Mouse (Mus musculus): ENCODE measurements around the gene Mllt3. TPM values are rescaled to one million over a fixed set of nuclear protein-coding genes. Genes with fewer than 3 reads are reported as not detected.
"Not testable (repeated sequence)": the region's sequence is repeated elsewhere in the genome, so short reads cannot be mapped to it uniquely, and the experiment has no call there.

Gene Mllt3
- total and polyA plus RNA-seq, 3 experiments, result 3.0 to 30.0 (median 24.7) TPM

GRCm38 (mm10) chr4:88012774-88013173 is 20.4 kb downstream of the Mllt3 start:
- no peak for DNase-seq

GRCm38 (mm10) chr4:88011870-88012572 is 21.1 kb downstream of the Mllt3 start:
- no peak for DNase-seq

- no peak for DNase-seq
Observed at GRCm38 (mm10) chr4:88010441-88010840, 22.7 kb downstream of the Mllt3 start.

- no peak for DNase-seq
Observed at GRCm38 (mm10) chr4:88005801-88006200, 27.4 kb downstream of the Mllt3 start.

- DNase-seq, result no peak
Observed at GRCm38 (mm10) chr4:88003159-88003948, 29.8 kb downstream of the Mllt3 start.

GRCm38 (mm10) chr4:87991710-87992109 is 41.5 kb downstream of the Mllt3 start:
- no peak for DNase-seq

- DNase-seq, result no peak
Observed at GRCm38 (mm10) chr4:87990940-87991339, 42.2 kb downstream of the Mllt3 start.

- peak; percentile 21 for DNase-seq
Observed at GRCm38 (mm10) chr4:87985281-87985680, 47.9 kb downstream of the Mllt3 start.

- peak; percentile 79 for DNase-seq
Observed at GRCm38 (mm10) chr4:87984589-87984988, 48.6 kb downstream of the Mllt3 start.

- no peak for DNase-seq
Observed at GRCm38 (mm10) chr4:87984091-87984490, 49.1 kb downstream of the Mllt3 start.

- no peak for DNase-seq
Observed at GRCm38 (mm10) chr4:87982578-87982977, 50.6 kb downstream of the Mllt3 start.

GRCm38 (mm10) chr4:87977820-87978448 is 55.2 kb downstream of the Mllt3 start:
- DNase-seq, result no peak

GRCm38 (mm10) chr4:87965836-87966235 is 67.3 kb downstream of the Mllt3 start:
- no peak for DNase-seq

- DNase-seq, result not testable (repeated sequence)
Observed at GRCm38 (mm10) chr4:87964890-87965289, 68.3 kb downstream of the Mllt3 start.

- no peak for DNase-seq
Observed at GRCm38 (mm10) chr4:87963773-87964076, 69.4 kb downstream of the Mllt3 start.

- DNase-seq, result no peak
Observed at GRCm38 (mm10) chr4:87963055-87963772, 70.0 kb downstream of the Mllt3 start.

- no peak for DNase-seq
Observed at GRCm38 (mm10) chr4:87961872-87962271, 71.3 kb downstream of the Mllt3 start.

- no peak for DNase-seq
Observed at GRCm38 (mm10) chr4:87957852-87958251, 75.3 kb downstream of the Mllt3 start.

GRCm38 (mm10) chr4:87957198-87957597 is 76.0 kb downstream of the Mllt3 start:
- no peak for DNase-seq

GRCm38 (mm10) chr4:87955132-87955531 is 78.0 kb downstream of the Mllt3 start:
- DNase-seq, result no peak

GRCm38 (mm10) chr4:87954421-87955083 is 78.6 kb downstream of the Mllt3 start:
- DNase-seq, result peak; percentile 29

GRCm38 (mm10) chr4:87953736-87954135 is 79.4 kb downstream of the Mllt3 start:
- DNase-seq, result no peak

All from adrenal gland, adult 2 months (tissue).